Mouse (Mus musculus): ENCODE measurements around the gene Olfr1428. TPM values are rescaled to one million over a fixed set of nuclear protein-coding genes. Genes with fewer than 3 reads are reported as not detected.

The Olfr1428 gene
- total RNA-seq (2012; rRNA removed) (not detected in 2 replicates), total RNA-seq (2014; rRNA removed) (not detected in 2 replicates), polyA plus RNA-seq (2012; ENCODE audit: insufficient read length, low read depth) (not detected in 2 replicates)

GRCm38 (mm10) chr19:12115797-12116196 is at the start of gene Olfr1428:
Gene Olfr1428, minus strand, starts transcription at chr19:12115897.
- Histone ChIP-seq H3K27ac (ENCODE audit: insufficient read depth, low read depth) (no peak within 1 kb of the TSS), H3K4me1 (ENCODE audit: control insufficient read depth in 1 of 2, insufficient read depth in 2 of 2) (no peaks in the 10 kb centered on the region), H3K9me3 (replicated peaks; ENCODE audit: low read length) (no peaks in the 10 kb centered on the region), H3K27me3 (replicated peaks) (no peaks in the 10 kb centered on the region), H3K4me2 (ENCODE audit: insufficient read depth, low read depth, poor library complexity, severe bottlenecking) (no peak within 1 kb of the TSS), H3K9ac (ENCODE audit: insufficient read depth, low read depth) (no peak within 1 kb of the TSS), H3K79me2 (replicated peaks; ENCODE audit: control insufficient read depth, extremely low read depth, insufficient read depth, poor library complexity, severe bottlenecking) (no peaks in the 10 kb centered on the region), H3K4me3 (replicated peaks in 1 of 3; ENCODE audit: low read depth in 2 of 3, low read length in 2 of 3, poor library complexity in 1 of 3) (no peak within 1 kb of the TSS), H3K36me3 (replicated peaks in 1 of 2; ENCODE audit: control insufficient read depth in 1 of 2, insufficient read depth in 1 of 2, low read length in 1 of 2) (no peaks in the 10 kb centered on the region)
- no peak for DNase-seq (ENCODE audit: extremely low read depth)
- dilution Hi-C loops (cut with MboI; ENCODE audit: extremely low pct_ligation_motif_present, extremely low pct_unique_long_range_greater_than_20kb, low sequenced_read_pairs) (no loop called here), in situ Hi-C loops (cut with MboI; ENCODE audit: low pct_ligation_motif_present, low pct_unique_long_range_greater_than_20kb, low sequenced_read_pairs) (no loop called here)
- TF ChIP-seq HCFC1 (IDR thresholded peaks at IDR 0.05; ENCODE audit: low read depth, low read length) (no peak), ETS1 (conservative IDR thresholded peaks at IDR 0.05; ENCODE audit: low read depth, low read length) (no peak), ZNF384 (IDR thresholded peaks at IDR 0.05; ENCODE audit: low read depth, low read length) (no peak), E2F4 (IDR thresholded peaks at IDR 0.05; ENCODE audit: insufficient replicate concordance, low read depth, low read length) (no peak), BHLHE40 (IDR thresholded peaks at IDR 0.05; ENCODE audit: low read depth, low read length) (no peak), ZC3H11A (IDR thresholded peaks at IDR 0.05; ENCODE audit: low read depth, low read length) (no peak), CHD2 (IDR thresholded peaks at IDR 0.05; ENCODE audit: low read length) (no peak), MAZ (IDR thresholded peaks at IDR 0.05; ENCODE audit: low read depth, low read length) (no peak), GABPA (IDR thresholded peaks at IDR 0.05; ENCODE audit: insufficient replicate concordance, low read depth, low read length) (no peak), NELFE (IDR thresholded peaks at IDR 0.05; ENCODE audit: low read depth, low read length) (no peak), PAX5 (IDR thresholded peaks at IDR 0.05; ENCODE audit: low read length) (no peak), MEF2A (IDR thresholded peaks at IDR 0.05; ENCODE audit: borderline replicate concordance, low read depth, low read length) (no peak), SMC3 (IDR thresholded peaks at IDR 0.05; ENCODE audit: low read depth, low read length) (no peak), RCOR1 (conservative IDR thresholded peaks at IDR 0.05; ENCODE audit: low read depth, low read length) (no peak), TCF12 (IDR thresholded peaks at IDR 0.05; ENCODE audit: low read depth, low read length) (no peak)

- H3K27ac ChIP-seq (ENCODE audit: insufficient read depth, low read depth) = no peak overlapping the region
- no peaks in the 10 kb centered on the region for H3K79me2 ChIP-seq (replicated peaks; ENCODE audit: control insufficient read depth, extremely low read depth, insufficient read depth, poor library complexity, severe bottlenecking)
- dilution Hi-C loops (cut with MboI; ENCODE audit: extremely low pct_ligation_motif_present, extremely low pct_unique_long_range_greater_than_20kb, low sequenced_read_pairs) = no loop called here
Measured at GRCm38 (mm10) chr19:12145452-12145851, 29.8 kb upstream of the Olfr1428 start.

More at GRCm38 (mm10) chr19:12145452-12145851, 29.8 kb upstream of the Olfr1428 start:
- no peaks in the 10 kb centered on the region for H3K27me3 ChIP-seq (replicated peaks)
- H3K9ac ChIP-seq (ENCODE audit: insufficient read depth, low read depth) = no peak overlapping the region
- DNase-seq (ENCODE audit: extremely low read depth) = no peak
- no peaks in the 10 kb centered on the region for H3K4me1 ChIP-seq (ENCODE audit: control insufficient read depth in 1 of 2, insufficient read depth in 2 of 2)
- in situ Hi-C loops (cut with MboI; ENCODE audit: low pct_ligation_motif_present, low pct_unique_long_range_greater_than_20kb, low sequenced_read_pairs) = no loop called here
- TF ChIP-seq SMC3 (IDR thresholded peaks at IDR 0.05; ENCODE audit: low read depth, low read length) (no peak), NRF1 (IDR thresholded peaks at IDR 0.05; ENCODE audit: low read depth, low read length) (no peak), MEF2A (IDR thresholded peaks at IDR 0.05; ENCODE audit: borderline replicate concordance, low read depth, low read length) (no peak), ZC3H11A (IDR thresholded peaks at IDR 0.05; ENCODE audit: low read depth, low read length) (no peak), TBP (conservative IDR thresholded peaks at IDR 0.05; ENCODE audit: low read depth, low read length) (no peak), TCF12 (IDR thresholded peaks at IDR 0.05; ENCODE audit: low read depth, low read length) (no peak), CHD1 (IDR thresholded peaks at IDR 0.05; ENCODE audit: low read depth, low read length) (no peak), MAZ (IDR thresholded peaks at IDR 0.05; ENCODE audit: low read depth, low read length) (no peak), EP300 (IDR thresholded peaks at IDR 0.05; ENCODE audit: low read length) (no peak), JUN (IDR thresholded peaks at IDR 0.05; ENCODE audit: insufficient read depth, low read depth, low read length) (no peak), GABPA (IDR thresholded peaks at IDR 0.05; ENCODE audit: insufficient replicate concordance, low read depth, low read length) (no peak), HCFC1 (IDR thresholded peaks at IDR 0.05; ENCODE audit: low read depth, low read length) (no peak), CHD2 (IDR thresholded peaks at IDR 0.05; ENCODE audit: low read length) (no peak), CTCF (conservative IDR thresholded peaks at IDR 0.05 in 1 of 2, IDR thresholded peaks at IDR 0.05 in 1 of 2; ENCODE audit: low read depth in 2 of 2, low read length in 2 of 2) (no peak), JUND (conservative IDR thresholded peaks at IDR 0.05; ENCODE audit: low read depth, low read length) (no peak), USF2 (conservative IDR thresholded peaks at IDR 0.05; ENCODE audit: low read depth, low read length) (no peak), PAX5 (IDR thresholded peaks at IDR 0.05; ENCODE audit: low read length) (no peak), SIN3A (IDR thresholded peaks at IDR 0.05; ENCODE audit: low read length) (no peak), POLR2AphosphoS2 (IDR thresholded peaks at IDR 0.05; ENCODE audit: low read depth, low read length) (no peak), MAFK (IDR thresholded peaks at IDR 0.05; ENCODE audit: insufficient replicate concordance, low read length) (no peak)
- no peak overlapping the region for H3K4me3 ChIP-seq (replicated peaks in 1 of 3; ENCODE audit: low read depth in 2 of 3, low read length in 2 of 3, poor library complexity in 1 of 3)
- no peak overlapping the region for H3K4me2 ChIP-seq (ENCODE audit: insufficient read depth, low read depth, poor library complexity, severe bottlenecking)
- H3K36me3 ChIP-seq (replicated peaks in 1 of 2; ENCODE audit: control insufficient read depth in 1 of 2, insufficient read depth in 1 of 2, low read length in 1 of 2) = no peaks in the 10 kb centered on the region
- H3K9me3 ChIP-seq (replicated peaks; ENCODE audit: low read length) = no peaks in the 10 kb centered on the region
